Mouse (Mus musculus): ENCODE measurements around the gene Nrm. TPM values are rescaled to one million over a fixed set of nuclear protein-coding genes. Genes with fewer than 3 reads are reported as not detected.

Nrm gene
- 1 to 10 TPM; 6.7 to 7.5 TPM for total RNA-seq (2021)
- long read RNA-seq, experiment 1, partial matches to known transcripts = 0 of 5 reads
- long read RNA-seq, experiment 1, other reads (novel, unspliced or antisense) = 1 of 5 reads
- long read RNA-seq, experiment 2, partial matches to known transcripts = 0 of 3 reads
- long read RNA-seq, experiment 2, other reads (novel, unspliced or antisense) = 0 of 3 reads

- peak; percentile 93 to 96 for DNase-seq
Observed at GRCm38 (mm10) chr17:35861198-35861857, at the start of gene Nrm. Gene Nrm, plus strand, starts transcription at chr17:35861318.

GRCm38 (mm10) chr17:35812307-35812706 lies 48.8 kb upstream of the Nrm start:
- DNase-seq = no peak

GRCm38 (mm10) chr17:35812736-35813135 lies 48.4 kb upstream of the Nrm start:
- no peak for DNase-seq

- peak; percentile 95 for DNase-seq
Observed at GRCm38 (mm10) chr17:35813245-35813647, 47.9 kb upstream of the Nrm start.

- no peak for DNase-seq
Observed at GRCm38 (mm10) chr17:35813653-35814052, 47.5 kb upstream of the Nrm start.

GRCm38 (mm10) chr17:35814678-35815077 lies 46.4 kb upstream of the Nrm start:
- DNase-seq = no peak

- no peak for DNase-seq
Observed at GRCm38 (mm10) chr17:35815836-35816235, 45.3 kb upstream of the Nrm start.

- no peak for DNase-seq
Observed at GRCm38 (mm10) chr17:35816686-35817085, 44.4 kb upstream of the Nrm start.

- DNase-seq = no peak
Observed at GRCm38 (mm10) chr17:35817226-35817625, 43.9 kb upstream of the Nrm start.

- DNase-seq = no peak
Observed at GRCm38 (mm10) chr17:35820111-35820510, 41.0 kb upstream of the Nrm start.

GRCm38 (mm10) chr17:35821439-35822430 lies 39.4 kb upstream of the Nrm start, which contains the start of gene Ier3:
Gene Ier3, plus strand, starts transcription at chr17:35821684.
- DNase-seq = peak; percentile 91 to 92

- no peak for DNase-seq
Observed at GRCm38 (mm10) chr17:35822564-35822963, 38.6 kb upstream of the Nrm start.

- DNase-seq = peak; percentile 90 to 94
Observed at GRCm38 (mm10) chr17:35822964-35823937, 37.9 kb upstream of the Nrm start, which contains the start of gene Flot1. Gene Flot1, plus strand, starts transcription at chr17:35823230.

GRCm38 (mm10) chr17:35824402-35824801 lies 36.7 kb upstream of the Nrm start:
- DNase-seq = no peak

GRCm38 (mm10) chr17:35825109-35825850 lies 35.8 kb upstream of the Nrm start:
- DNase-seq = no peak

GRCm38 (mm10) chr17:35829737-35830136 lies 31.4 kb upstream of the Nrm start:
- DNase-seq = peak; percentile 90 to 92

- no peak for DNase-seq
Observed at GRCm38 (mm10) chr17:35832400-35833238, 28.5 kb upstream of the Nrm start.

GRCm38 (mm10) chr17:35833239-35833751 lies 27.8 kb upstream of the Nrm start:
- DNase-seq = no peak

GRCm38 (mm10) chr17:35833894-35834293 lies 27.2 kb upstream of the Nrm start:
- DNase-seq = no peak
